Mouse (Mus musculus) C2C12 (cell line): ENCODE measurements around the gene Gucd1.

Experiments used
- CTCF ChIP-seq: IDR thresholded peaks from one replicate; pipeline ENCODE4 v1.5.1; 2011; ENCODE audit not compliant: control insufficient read depth, insufficient read depth, insufficient read length
- FOSL1 ChIP-seq: IDR thresholded peaks from one replicate; pipeline ENCODE4 v1.8.0; 2011; ENCODE audit warnings: mild to moderate bottlenecking, low read length; ENCODE audit not compliant: poor library complexity, insufficient read depth, severe bottlenecking
- MYOG ChIP-seq: IDR thresholded peaks from one replicate; pipeline ENCODE4 v1.6.1; 2011; ENCODE audit not compliant: control insufficient read depth, insufficient read length; ENCODE audit errors: extremely low read depth
- USF1 ChIP-seq: IDR thresholded peaks from one replicate; pipeline ENCODE4 v1.6.1; 2011; ENCODE audit warnings: low read depth, mild to moderate bottlenecking, control low read depth, moderate library complexity

- TF ChIP-seq CTCF (no peak), MYOG (no peak), USF1 (no peak), FOSL1 (no peak)
These were observed 126.9 kb downstream of the Gucd1 start for GRCm38 (mm10) chr10:75390832-75391231.
